Mouse (Mus musculus) kidney, postnatal 14 days (tissue): Measurements from ENCODE around the gene Nrde2.

Source experiments
- DNase-seq: peaks from one replicate; pipeline ENCODE4 v3.0.0; 2022; ENCODE audit warnings: mixed read lengths

The Nrde2 gene

GRCm38 (mm10) chr12:100122921-100123381, 36.5 kb downstream of the Nrde2 start:
- no peak for DNase-seq

GRCm38 (mm10) chr12:100115982-100116381, 43.5 kb downstream of the Nrde2 start:
- DNase-seq = no peak

- DNase-seq = peak; percentile 88
Measured at GRCm38 (mm10) chr12:100109986-100110696, 49.3 kb downstream of the Nrde2 start, which contains the start of gene Psmc1. Gene Psmc1, plus strand, starts transcription at chr12:100110154.

GRCm38 (mm10) chr12:100107436-100107835, 52.0 kb downstream of the Nrde2 start:
- no peak for DNase-seq

- DNase-seq = peak; percentile 79
Measured at GRCm38 (mm10) chr12:100106275-100106895, 53.1 kb downstream of the Nrde2 start.

GRCm38 (mm10) chr12:100104530-100104929, 54.9 kb downstream of the Nrde2 start:
- no peak for DNase-seq

GRCm38 (mm10) chr12:100101651-100102050, 57.8 kb downstream of the Nrde2 start:
- no peak for DNase-seq

- DNase-seq = no peak
Measured at GRCm38 (mm10) chr12:100100707-100101030, 58.8 kb downstream of the Nrde2 start.

GRCm38 (mm10) chr12:100099971-100100706, 59.3 kb downstream of the Nrde2 start:
- DNase-seq = no peak

- no peak for DNase-seq
Measured at GRCm38 (mm10) chr12:100093046-100093445, 66.4 kb downstream of the Nrde2 start.

- no peak for DNase-seq
Measured at GRCm38 (mm10) chr12:100090750-100091149, 68.7 kb downstream of the Nrde2 start.

GRCm38 (mm10) chr12:100089265-100089664, 70.2 kb downstream of the Nrde2 start:
- DNase-seq = no peak

GRCm38 (mm10) chr12:100088026-100088425, 71.4 kb downstream of the Nrde2 start:
- DNase-seq = no peak

GRCm38 (mm10) chr12:100079636-100080286, 79.7 kb downstream of the Nrde2 start:
- peak; percentile 15 for DNase-seq

GRCm38 (mm10) chr12:100075715-100076114, 83.7 kb downstream of the Nrde2 start:
- no peak for DNase-seq
